Mouse (Mus musculus) natural killer cell, adult 2 months (primary cell): Measurements from ENCODE around the gene Lzts3.
A peak's percentile ranks its signal among the peaks of the same experiment; 100 is the strongest.
"Not testable (repeated sequence)": the region's sequence is repeated elsewhere in the genome, so short reads cannot be mapped to it uniquely, and the experiment has no call there.

Experiments used
- DNase-seq, 2 experiments: peaks; one replicate each; pipeline ENCODE4 v3.0.0; 2022; ENCODE audit warnings: low spot score in 2 of 2

Lzts3 gene

GRCm38 (mm10) chr2:130642684-130643369 is at the start of gene Lzts3:
Lzts3 (minus strand) TSS chr2:130642803.
- peak; percentile 84 to 89 for DNase-seq

GRCm38 (mm10) chr2:130689011-130689410 is 46.4 kb upstream of the Lzts3 start:
- no peak for DNase-seq

- DNase-seq = no peak
These were observed 42.8 kb upstream of the Lzts3 start for GRCm38 (mm10) chr2:130685426-130685825.

- no peak for DNase-seq
These were observed 38.9 kb upstream of the Lzts3 start for GRCm38 (mm10) chr2:130681531-130681930.

- no peak for DNase-seq
These were observed 37.3 kb upstream of the Lzts3 start for GRCm38 (mm10) chr2:130679899-130680298.

- DNase-seq = no peak
These were observed 36.6 kb upstream of the Lzts3 start for GRCm38 (mm10) chr2:130679154-130679553.

- DNase-seq = no peak
These were observed 34.6 kb upstream of the Lzts3 start for GRCm38 (mm10) chr2:130677211-130677610.

GRCm38 (mm10) chr2:130667559-130667958 is 25.0 kb upstream of the Lzts3 start, which contains the start of gene Itpa:
Itpa (plus strand) TSS chr2:130667610.
- peak; percentile 75 to 84 for DNase-seq

GRCm38 (mm10) chr2:130664102-130664701 is 21.6 kb upstream of the Lzts3 start, which contains the start of gene Ddrgk1:
Ddrgk1 (minus strand) TSS chr2:130664659.
- peak; percentile 87 to 88 for DNase-seq

GRCm38 (mm10) chr2:130663342-130663741 is 20.7 kb upstream of the Lzts3 start:
- no peak for DNase-seq

GRCm38 (mm10) chr2:130658530-130658929 is 15.9 kb upstream of the Lzts3 start:
- DNase-seq = no peak

- DNase-seq = no peak
These were observed 14.9 kb upstream of the Lzts3 start for GRCm38 (mm10) chr2:130657541-130657940.

- DNase-seq = no peak
These were observed 13.9 kb upstream of the Lzts3 start for GRCm38 (mm10) chr2:130656536-130656935.

- DNase-seq = no peak
These were observed 13.2 kb upstream of the Lzts3 start for GRCm38 (mm10) chr2:130655660-130656339.

GRCm38 (mm10) chr2:130653760-130654159 is 11.2 kb upstream of the Lzts3 start:
- DNase-seq = no peak

- DNase-seq = no peak
These were observed 10.7 kb upstream of the Lzts3 start for GRCm38 (mm10) chr2:130653303-130653702.

GRCm38 (mm10) chr2:130649028-130649427 is 6.4 kb upstream of the Lzts3 start:
- DNase-seq = not testable (repeated sequence)

- DNase-seq = no peak
These were observed 2.6 kb upstream of the Lzts3 start for GRCm38 (mm10) chr2:130645198-130645597.

- DNase-seq = no peak
These were observed 374 bp downstream of the Lzts3 start for GRCm38 (mm10) chr2:130642197-130642660.

- DNase-seq = no peak
These were observed 1.1 kb downstream of the Lzts3 start for GRCm38 (mm10) chr2:130641351-130642025.

- no peak for DNase-seq
These were observed 3.3 kb downstream of the Lzts3 start for GRCm38 (mm10) chr2:130639276-130639675.

- no peak for DNase-seq
These were observed 4.4 kb downstream of the Lzts3 start for GRCm38 (mm10) chr2:130638101-130638611.
